Mouse (Mus musculus) forebrain, embryonic 16.5 days (tissue): ENCODE data around the gene Cd37. TPM values are rescaled to one million over a fixed set of nuclear protein-coding genes. Genes with fewer than 3 reads are reported as not detected.

Experiments
- ATAC-seq: fragments of 200-750 bp; cut with Nextera tagmentation; 2 replicates; pipeline ENCODE4 v1.8.0; 2017; ENCODE audit warnings: mild to moderate bottlenecking, moderate library complexity
- H3K27ac ChIP-seq: fragments of 300-500 bp; sonication (generic); 2 replicates; pipeline ENCODE4 v1.5.1; 2014; ENCODE audit warnings: low read length, control low read depth
- H3K27me3 ChIP-seq: fragments of 300-500 bp; sonication (generic); replicated peaks from 2 replicates; pipeline ENCODE4 v1.6.1; 2014; ENCODE audit warnings: low read length; ENCODE audit not compliant: control insufficient read depth, insufficient read depth
- H3K36me3 ChIP-seq: fragments of 300-500 bp; sonication (generic); 2 replicates; pipeline ENCODE4 v1.6.1; 2014; ENCODE audit not compliant: control insufficient read depth, insufficient read depth
- H3K4me1 ChIP-seq: fragments of 300-500 bp; sonication (generic); replicated peaks from 2 replicates; pipeline ENCODE4 v1.6.1; 2014; ENCODE audit warnings: low read length; ENCODE audit not compliant: control insufficient read depth, insufficient read depth
- H3K4me2 ChIP-seq: fragments of 300-500 bp; sonication (generic); 2 replicates; pipeline ENCODE4 v1.6.1; 2014; ENCODE audit warnings: mild to moderate bottlenecking, low read length, control low read depth
- H3K4me3 ChIP-seq: fragments of 300-500 bp; sonication (generic); replicated peaks from 2 replicates; pipeline ENCODE4 v1.5.1; 2014; ENCODE audit warnings: mild to moderate bottlenecking, low read length, control low read depth
- H3K9ac ChIP-seq: fragments of 300-500 bp; sonication (generic); replicated peaks from 2 replicates; pipeline ENCODE4 v1.6.1; 2014; ENCODE audit warnings: low read depth, low read length, control low read depth
- H3K9me3 ChIP-seq: fragments of 300-500 bp; sonication (generic); 2 replicates; pipeline ENCODE4 v1.6.1; 2016; ENCODE audit warnings: low read length; ENCODE audit not compliant: control insufficient read depth
- whole genome bisulfite sequencing: fragments of 180-500 bp; shearing (Covaris S2); extraction: QIAGEN DNeasy Blood & Tissue Kit; methylation state at CpG from one replicate; pipeline ENCODE4 v1.1.7; 2014; 5-methylcytosine and 5-hydroxymethylcytosine counted together
- polyA plus RNA-seq: library from polyadenylated mRNA; unstranded; fragments of >200 nt; fragmentation: Nextera tagmentation; extraction: Ambion mirVana; gene quantifications from 2 replicates; pipeline ENCODE4 v1.2.1, GENCODE M21; 2015

Cd37 gene
- polyA plus RNA-seq, 1 experiment from 2014 or later, result 1.5 TPM

- ATAC-seq, result no peak
- no peaks in the 10 kb centered on the region for H3K9me3 ChIP-seq
- no peak overlapping the region for H3K4me2 ChIP-seq
- no peak overlapping the region for H3K9ac ChIP-seq
- 57% methylated on average over 16 of the region's 16 CpGs for whole genome bisulfite sequencing
- H3K27ac ChIP-seq, result no peak overlapping the region
- peaks cover 8% of the 10 kb centered on the region; the same call in 1 of the 2 replicates for H3K27me3 ChIP-seq
- H3K4me1 ChIP-seq, result no peaks in the 10 kb centered on the region
- no peak overlapping the region for H3K4me3 ChIP-seq
- H3K36me3 ChIP-seq, result no peaks in the 10 kb centered on the region
Measured at GRCm38 (mm10) chr7:45189600-45189999, 49.3 kb downstream of the Cd37 start.

GRCm38 (mm10) chr7:45185921-45186320, 53.0 kb downstream of the Cd37 start:
- no peak overlapping the region for H3K9ac ChIP-seq
- H3K9me3 ChIP-seq, result no peaks in the 10 kb centered on the region
- H3K27me3 ChIP-seq, result peaks cover 40% of the 10 kb centered on the region
- peaks cover 13% of the 10 kb centered on the region for H3K4me1 ChIP-seq
- no peak overlapping the region for H3K27ac ChIP-seq
- H3K4me3 ChIP-seq, result no peak overlapping the region
- no peak overlapping the region for H3K4me2 ChIP-seq
- H3K36me3 ChIP-seq, result no peaks in the 10 kb centered on the region
- 41% methylated on average over 7 of the region's 7 CpGs for WGBS
- no peak for ATAC-seq

- 60% methylated on average over 7 of the region's 7 CpGs for WGBS
- H3K4me3 ChIP-seq, result no peak overlapping the region
Measured at GRCm38 (mm10) chr7:45183672-45184071, 55.2 kb downstream of the Cd37 start.

More at GRCm38 (mm10) chr7:45183672-45184071, 55.2 kb downstream of the Cd37 start:
- Histone ChIP-seq H3K36me3 (no peaks in the 10 kb centered on the region), H3K9me3 (no peaks in the 10 kb centered on the region), H3K9ac (no peak overlapping the region), H3K4me1 (peaks cover 13% of the 10 kb centered on the region), H3K27ac (no peak overlapping the region), H3K27me3 (peaks cover 61% of the 10 kb centered on the region), H3K4me2 (no peak overlapping the region)
- ATAC-seq, result no peak

Other genes with a start within 250 kb of the Cd37 start
- 56.2 and 60.6 TPM in 2 replicates for gene Irf3, start 241.5 kb downstream of the Cd37 start, polyA plus RNA-seq
- 15.3 and 16.0 TPM in 2 replicates for gene Bcl2l12, start 240.4 kb downstream of the Cd37 start, polyA plus RNA-seq
- 42.1 and 44.3 TPM in 2 replicates for gene Scaf1, start 222.8 kb downstream of the Cd37 start, polyA plus RNA-seq
- gene Rras, start 221.2 kb downstream of the Cd37 start, polyA plus RNA-seq, result 10.1 and 12.0 TPM in 2 replicates
- gene Prr12, start 186.2 kb downstream of the Cd37 start, polyA plus RNA-seq, result 15.2 and 17.3 TPM in 2 replicates
- 60.8 and 65.7 TPM in 2 replicates for gene Nosip, start 176.7 kb downstream of the Cd37 start, polyA plus RNA-seq
- 13.3 and 13.6 TPM in 2 replicates for gene Prrg2, start 176.4 kb downstream of the Cd37 start, polyA plus RNA-seq
- 50.8 and 66.2 TPM in 2 replicates for gene Rcn3, start 146.9 kb downstream of the Cd37 start, polyA plus RNA-seq
- 17.7 and 24.4 TPM in 2 replicates for gene Fcgrt, start 135.3 kb downstream of the Cd37 start, polyA plus RNA-seq
- gene Rps11, start 114.7 kb downstream of the Cd37 start, polyA plus RNA-seq, result 860 and 958 TPM in 2 replicates
- 722 and 741 TPM in 2 replicates for gene Rpl13a, start 110.4 kb downstream of the Cd37 start, polyA plus RNA-seq
- not detected in 2 replicates for gene Gm45713, start 102.9 kb downstream of the Cd37 start, polyA plus RNA-seq
- gene Flt3l, start 102.7 kb downstream of the Cd37 start, polyA plus RNA-seq, result 1.1 and 1.4 TPM in 2 replicates
- gene Pih1d1, start 84.8 kb downstream of the Cd37 start, polyA plus RNA-seq, result 84.2 and 90.2 TPM in 2 replicates
- gene Aldh16a1, start 84.5 kb downstream of the Cd37 start, polyA plus RNA-seq, result 19.3 and 20.9 TPM in 2 replicates
- gene Slc17a7, start 75.2 kb downstream of the Cd37 start, polyA plus RNA-seq, result 20.1 and 22.8 TPM in 2 replicates
- 0.51 TPM in 1 of 2 replicates, not detected in the other for gene Gfy, start 59.5 kb downstream of the Cd37 start, polyA plus RNA-seq
- gene Pth2, start 58.1 kb downstream of the Cd37 start, polyA plus RNA-seq, result 0.63 TPM in 1 of 2 replicates, not detected in the other
- 0.58 and 0.95 TPM in 2 replicates for gene Ccdc155, start 34.2 kb downstream of the Cd37 start, polyA plus RNA-seq
- 1.1 and 2.2 TPM in 2 replicates for gene Dkkl1, start 27.0 kb downstream of the Cd37 start, polyA plus RNA-seq
- gene Tead2, start 23.4 kb downstream of the Cd37 start, polyA plus RNA-seq, result 73.1 and 79.5 TPM in 2 replicates
- gene Slc6a16, start 2.0 kb upstream of the Cd37 start, polyA plus RNA-seq, result 0.30 and 0.47 TPM in 2 replicates
- not detected in 2 replicates for gene Slc6a21, start 38.4 kb upstream of the Cd37 start, polyA plus RNA-seq
- gene Trpm4, start 94.7 kb upstream of the Cd37 start, polyA plus RNA-seq, result 8.2 and 10.1 TPM in 2 replicates
- gene Hrc, start 96.2 kb upstream of the Cd37 start, polyA plus RNA-seq, result 0.60 TPM in 1 of 2 replicates, not detected in the other
- gene Ppfia3, start 127.9 kb upstream of the Cd37 start, polyA plus RNA-seq, result 16.1 and 19.7 TPM in 2 replicates
- 6.1 and 18.5 TPM in 2 replicates for gene Lin7b, start 131.5 kb upstream of the Cd37 start, polyA plus RNA-seq
- gene Snrnp70, start 156.6 kb upstream of the Cd37 start, polyA plus RNA-seq, result 206 and 215 TPM in 2 replicates
- not detected in 2 replicates for gene Kcna7, start 166.5 kb upstream of the Cd37 start, polyA plus RNA-seq
- 0.10 TPM in 1 of 2 replicates, not detected in the other for gene Ntf5, start 174.6 kb upstream of the Cd37 start, polyA plus RNA-seq
- 0.44 and 0.65 TPM in 2 replicates for gene Lhb, start 181.7 kb upstream of the Cd37 start, polyA plus RNA-seq
- gene Gys1, start 195.7 kb upstream of the Cd37 start, polyA plus RNA-seq, result 19.9 and 21.6 TPM in 2 replicates
- gene Ruvbl2, start 199.0 kb upstream of the Cd37 start, polyA plus RNA-seq, result 137 and 147 TPM in 2 replicates
- 5,701 and 5,899 TPM in 2 replicates for gene Ftl1, start 220.8 kb upstream of the Cd37 start, polyA plus RNA-seq
- gene Bax, start 227.8 kb upstream of the Cd37 start, polyA plus RNA-seq, result 225 and 257 TPM in 2 replicates
- gene Tulp2, start 242.8 kb upstream of the Cd37 start, polyA plus RNA-seq, result 0.12 TPM in 1 of 2 replicates, not detected in the other
- gene Gm45808, start 247.7 kb upstream of the Cd37 start, polyA plus RNA-seq, result not detected in 2 replicates
- 2.2 and 3.0 TPM in 2 replicates for gene Dhdh, start 249.7 kb upstream of the Cd37 start, polyA plus RNA-seq